Mouse (Mus musculus) effector memory CD4-positive, alpha-beta T cell, adult 5 months (primary cell): ENCODE data around the gene Slc10a7. TPM values are rescaled to one million over a fixed set of nuclear protein-coding genes. Genes with fewer than 3 reads are reported as not detected.

ENCODE experiments used
- polyA plus RNA-seq: library from polyadenylated mRNA; unstranded; fragments of 100-300 nt; shearing (Covaris generic); gene quantifications from one replicate; pipeline ENCODE4 v1.2.1, GENCODE M21; 2017

Gene Slc10a7
- 18.5 TPM for polyA plus RNA-seq

GRCm38 (mm10) chr8:78509273-78510031 is at the start of gene Slc10a7:
TSS of gene Slc10a7 (plus strand) at chr8:78509346.

GRCm38 (mm10) chr8:78508719-78509272 is 350 bp upstream of the Slc10a7 start, which contains the start of gene Rbmxl1:
TSS of gene Rbmxl1 (minus strand) at chr8:78508898.

Other genes starting within 250 kb of the Slc10a7 start
- not detected for gene Pou4f2, start 72.7 kb upstream of the Slc10a7 start, polyA plus RNA-seq
- gene Rbmxl1, start 448 bp upstream of the Slc10a7 start, polyA plus RNA-seq, result 87.0 TPM